Mouse (Mus musculus): ENCODE measurements at regions not wholly inside any gene's neighbourhood (a gene's known extent, or its start where the extent isn't known, plus 50 kb on each side); places are given as distances from the start of the nearest gene placed in this dataset.

GRCm38 (mm10) chr7:37908618-37909130, 114.7 kb downstream of the Uri1 start:
- no peak for DNase-seq

GRCm38 (mm10) chr7:37893885-37894284, 120.4 kb upstream of the Zfp536 start:
- DNase-seq: peak in 1 of 2 experiments; percentile 13

- DNase-seq: no peak
Measured at GRCm38 (mm10) chr7:37874382-37874781, 100.9 kb upstream of the Zfp536 start.

- no peak for DNase-seq
Measured at GRCm38 (mm10) chr7:37870956-37871355, 97.5 kb upstream of the Zfp536 start.

DNA sequence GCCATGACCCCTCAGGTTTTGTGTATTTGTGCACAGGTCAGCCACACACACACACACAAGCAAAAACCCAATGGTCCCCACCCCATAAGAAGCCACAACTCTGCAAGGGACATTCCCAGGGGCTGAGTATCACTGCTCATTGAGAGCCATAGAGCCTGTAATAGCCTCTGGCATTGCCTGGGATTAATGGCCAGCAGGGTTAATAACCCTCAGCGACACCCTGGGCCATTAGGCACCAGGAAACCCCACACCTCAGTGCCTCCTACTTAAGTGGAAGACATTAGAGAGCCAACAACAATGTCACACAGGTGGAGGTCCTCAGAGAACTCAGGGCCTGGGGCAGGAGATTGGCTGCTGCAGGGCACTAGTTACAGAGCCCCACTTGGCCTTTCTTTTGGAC, 93.0 kb upstream of the Zfp536 start:
- no peak for DNase-seq

DNA sequence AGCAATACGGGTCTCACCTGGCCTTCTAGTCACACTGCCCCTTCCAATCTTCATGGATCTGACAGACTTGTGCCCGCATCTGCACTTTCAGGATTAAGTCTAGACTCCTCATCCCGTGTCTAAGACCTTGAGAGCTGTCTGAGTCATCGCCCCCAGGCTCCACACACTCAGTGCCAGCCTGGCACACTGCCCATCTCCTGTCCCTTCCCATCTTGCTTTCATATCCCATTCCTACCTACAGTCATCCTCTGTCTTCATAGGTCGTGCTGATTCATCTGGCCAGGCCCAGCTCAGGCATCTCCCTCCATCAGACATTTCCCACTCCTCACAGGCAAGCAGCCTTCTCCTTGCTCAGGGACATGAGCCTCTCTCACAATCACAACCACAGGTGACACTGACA, 78.0 kb upstream of the Zfp536 start:
- DNase-seq: no peak

- DNase-seq: no peak
Measured at GRCm38 (mm10) chr7:37845201-37845600, 71.8 kb upstream of the Zfp536 start.

- no peak for DNase-seq
Measured at GRCm38 (mm10) chr7:37842000-37842513, 68.6 kb upstream of the Zfp536 start.

- DNase-seq: no peak
Measured at GRCm38 (mm10) chr7:37841549-37841948, 68.1 kb upstream of the Zfp536 start.

GRCm38 (mm10) chr7:37837883-37838282, 64.4 kb upstream of the Zfp536 start:
- DNase-seq: no peak

DNA sequence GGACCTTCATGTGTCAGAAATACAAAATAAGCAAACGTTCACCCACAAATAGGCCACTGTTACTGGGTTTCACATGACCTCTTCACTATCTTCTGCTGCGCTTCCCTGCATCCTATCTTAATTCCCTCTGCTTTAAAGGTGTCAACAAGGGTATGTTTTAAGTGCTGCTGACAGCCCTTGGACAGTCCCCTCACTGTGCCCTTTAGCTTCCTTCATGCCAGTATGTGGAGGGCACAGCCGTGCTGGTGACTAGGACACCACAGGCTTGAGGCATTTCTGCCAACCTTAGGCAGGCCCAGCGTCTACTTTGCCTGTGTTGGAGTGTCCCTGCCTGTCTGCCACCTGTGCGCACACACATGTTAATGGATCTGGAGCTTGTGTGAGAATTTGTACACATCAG, 63.9 kb upstream of the Zfp536 start:
- no peak for DNase-seq

DNA sequence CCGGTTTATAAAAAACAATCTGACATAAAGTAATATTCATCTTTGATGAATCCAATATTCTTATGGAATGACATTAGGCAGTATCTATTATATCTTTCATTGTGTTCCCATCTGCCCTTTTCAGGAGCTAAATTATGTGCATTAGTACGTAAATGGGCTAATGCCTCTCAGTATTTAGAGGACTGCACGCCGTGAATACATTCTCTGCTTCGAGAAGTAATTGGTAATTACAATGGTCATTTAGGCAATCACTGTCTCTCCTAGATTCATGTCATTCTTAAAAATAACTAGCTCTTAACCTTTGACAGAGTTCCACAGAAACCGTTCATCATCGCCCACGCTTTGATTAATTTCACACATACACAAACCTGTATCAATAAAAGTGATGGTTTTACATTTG, 60.0 kb upstream of the Zfp536 start:
- no peak for DNase-seq

DNA sequence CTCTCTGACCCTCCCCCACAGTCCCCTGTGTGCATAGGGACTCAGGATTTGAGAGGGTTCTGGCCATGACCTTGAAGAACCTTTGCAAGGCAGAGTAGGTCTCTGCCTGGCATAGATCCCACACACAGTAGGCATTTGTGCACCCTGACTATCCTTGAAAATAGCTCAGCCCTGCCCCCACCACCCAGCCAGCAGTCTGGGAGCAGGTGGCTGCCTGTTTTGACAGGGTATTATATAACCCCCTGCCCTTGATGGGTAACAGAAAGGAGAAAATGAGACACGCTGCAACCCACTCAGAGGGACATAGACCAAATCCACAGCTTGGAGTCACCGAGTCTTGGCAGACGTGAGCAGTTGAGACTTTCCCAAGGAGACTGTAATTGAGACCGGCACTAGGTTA, 58.9 kb upstream of the Zfp536 start:
- DNase-seq: no peak

DNA sequence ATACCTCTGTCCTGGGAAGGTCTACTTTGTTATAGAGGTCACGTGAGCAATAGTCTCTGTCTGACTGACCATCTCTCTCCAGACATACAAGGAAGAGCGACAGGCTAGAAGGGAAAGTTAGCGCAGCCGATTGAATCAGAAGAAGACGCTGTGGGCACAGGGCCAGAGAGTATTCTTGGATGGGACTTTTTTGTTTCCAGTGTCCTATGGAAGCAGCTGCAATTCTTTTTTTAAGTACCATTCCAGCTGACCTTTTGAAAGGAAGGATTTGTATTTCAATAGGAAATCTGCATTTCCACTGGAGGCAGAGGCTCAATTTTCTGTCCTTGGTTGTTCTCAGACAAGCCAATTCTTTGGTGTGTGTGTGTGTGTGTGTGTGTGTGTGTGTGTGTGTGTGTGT, 52.3 kb upstream of the Zfp536 start:
- no peak for DNase-seq

Data from kidney, postnatal 25 days (tissue).